Mouse (Mus musculus) forebrain, embryonic 10.5 days (tissue): ENCODE data around the gene Taf11. TPM values are rescaled to one million over a fixed set of nuclear protein-coding genes. Genes with fewer than 3 reads are reported as not detected.

Experiments used
- DNase-seq: peaks from one replicate; pipeline ENCODE4 v3.0.0-alpha.2; 2017; ENCODE audit warnings: low spot score; ENCODE audit errors: extremely low spot score
- H3K27ac ChIP-seq: fragments of 300-500 bp; sonication (generic); 2 replicates; pipeline ENCODE4 v1.5.1; 2016; ENCODE audit warnings: mild to moderate bottlenecking
- H3K27me3 ChIP-seq: fragments of 300-500 bp; sonication (generic); 2 replicates; pipeline ENCODE4 v1.6.1; 2016; ENCODE audit warnings: mild to moderate bottlenecking; ENCODE audit not compliant: poor library complexity, severe bottlenecking
- H3K36me3 ChIP-seq: fragments of 300-500 bp; sonication (generic); replicated peaks from 2 replicates; pipeline ENCODE4 v1.6.1; 2016; ENCODE audit warnings: mild to moderate bottlenecking, moderate library complexity
- H3K4me1 ChIP-seq: fragments of 300-500 bp; sonication (generic); 2 replicates; pipeline ENCODE4 v1.6.1; 2016
- H3K4me3 ChIP-seq: fragments of 300-500 bp; sonication (generic); 2 replicates; pipeline ENCODE4 v1.5.1; 2016; ENCODE audit warnings: mild to moderate bottlenecking, moderate library complexity
- H3K9me3 ChIP-seq: fragments of 300-500 bp; sonication (generic); 2 replicates; pipeline ENCODE4 v1.6.1; 2016; ENCODE audit warnings: mild to moderate bottlenecking, moderate library complexity
- WGBS: fragments of 180-500 bp; shearing (Covaris S2); methylation state at CpG from one replicate; pipeline ENCODE4 v1.1.7; 2016; 5-methylcytosine and 5-hydroxymethylcytosine counted together
- polyA plus RNA-seq: library from polyadenylated mRNA; unstranded; fragments of >200 nt; fragmentation: Nextera tagmentation; extraction: Ambion mirVana; gene quantifications from 2 replicates; pipeline ENCODE4 v1.2.1, GENCODE M21; 2016

Taf11 gene
- 91.4 and 92.6 TPM in 2 replicates for polyA plus RNA-seq

DNA sequence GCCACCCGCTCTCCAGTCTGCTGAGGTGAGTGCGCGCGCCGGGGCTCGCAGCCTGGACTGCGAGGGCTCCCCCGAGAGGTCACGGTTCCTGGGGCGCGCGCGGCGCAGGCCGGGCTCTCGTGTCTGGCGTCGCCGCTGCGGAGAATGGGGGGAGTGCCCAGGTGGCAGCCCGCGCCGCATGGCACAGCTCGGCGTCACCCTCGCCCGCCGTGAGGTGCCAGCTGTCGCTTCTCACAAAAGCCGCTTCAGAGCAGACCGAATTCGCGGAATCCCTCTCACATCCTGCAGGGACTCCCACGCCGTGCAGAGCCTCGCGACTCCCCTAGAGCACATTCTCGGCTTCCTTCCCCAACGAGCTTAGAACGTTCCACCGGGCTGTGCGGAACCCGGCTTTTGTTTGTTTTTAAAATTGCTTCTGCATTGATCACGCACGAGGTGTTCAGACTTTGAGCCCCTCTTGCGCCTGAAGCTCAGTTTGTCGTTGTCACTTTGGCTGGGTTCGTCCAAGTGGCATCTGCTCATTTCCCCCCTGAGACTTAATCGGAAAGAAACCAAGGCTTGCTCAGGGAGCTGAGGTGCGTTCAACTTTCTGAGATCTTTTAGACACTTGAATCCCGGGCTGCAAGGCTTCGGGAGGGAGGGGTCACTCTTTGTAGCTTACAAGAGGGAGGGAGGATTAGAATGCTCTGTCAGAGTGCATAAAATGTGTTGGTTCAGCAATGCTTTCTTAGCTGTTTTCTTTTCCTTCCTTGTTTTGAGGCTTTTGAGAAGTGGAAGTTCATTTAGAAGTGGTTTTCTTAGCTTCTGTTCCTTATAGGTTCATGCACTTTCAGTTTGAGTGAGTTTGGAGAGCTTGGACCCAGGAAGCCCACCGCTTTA is at the start of gene Taf11:
Gene Taf11, minus strand, starts transcription at position 223 of the 879 bp plus-strand sequence.
- 1% methylated on average over 53 of the region's 53 CpGs for WGBS
- H3K27ac ChIP-seq, result peak within 1 kb of the TSS; percentile 91
- DNase-seq, result no peak

GRCm38 (mm10) chr17:27957649-27958048 is 48.0 kb upstream of the Taf11 start:
- Histone ChIP-seq H3K4me1 (peaks cover 19% of the 10 kb centered on the region), H3K9me3 (no peaks in the 10 kb centered on the region), H3K27me3 (no peaks in the 10 kb centered on the region), H3K36me3 (no peaks in the 10 kb centered on the region), H3K4me3 (no peak overlapping the region), H3K27ac (no peak overlapping the region)
- 95% methylated on average over 9 of the region's 9 CpGs for WGBS
- no peak for DNase-seq

More for the DNA sequence above, at the start of gene Taf11:
- Histone ChIP-seq H3K36me3 (peaks cover 25% of the 10 kb centered on the region), H3K4me1 (peaks cover 46% of the 10 kb centered on the region), H3K27me3 (no peaks in the 10 kb centered on the region), H3K9me3 (no peaks in the 10 kb centered on the region), H3K4me3 (peak within 1 kb of the TSS; percentile 94)

DNA sequence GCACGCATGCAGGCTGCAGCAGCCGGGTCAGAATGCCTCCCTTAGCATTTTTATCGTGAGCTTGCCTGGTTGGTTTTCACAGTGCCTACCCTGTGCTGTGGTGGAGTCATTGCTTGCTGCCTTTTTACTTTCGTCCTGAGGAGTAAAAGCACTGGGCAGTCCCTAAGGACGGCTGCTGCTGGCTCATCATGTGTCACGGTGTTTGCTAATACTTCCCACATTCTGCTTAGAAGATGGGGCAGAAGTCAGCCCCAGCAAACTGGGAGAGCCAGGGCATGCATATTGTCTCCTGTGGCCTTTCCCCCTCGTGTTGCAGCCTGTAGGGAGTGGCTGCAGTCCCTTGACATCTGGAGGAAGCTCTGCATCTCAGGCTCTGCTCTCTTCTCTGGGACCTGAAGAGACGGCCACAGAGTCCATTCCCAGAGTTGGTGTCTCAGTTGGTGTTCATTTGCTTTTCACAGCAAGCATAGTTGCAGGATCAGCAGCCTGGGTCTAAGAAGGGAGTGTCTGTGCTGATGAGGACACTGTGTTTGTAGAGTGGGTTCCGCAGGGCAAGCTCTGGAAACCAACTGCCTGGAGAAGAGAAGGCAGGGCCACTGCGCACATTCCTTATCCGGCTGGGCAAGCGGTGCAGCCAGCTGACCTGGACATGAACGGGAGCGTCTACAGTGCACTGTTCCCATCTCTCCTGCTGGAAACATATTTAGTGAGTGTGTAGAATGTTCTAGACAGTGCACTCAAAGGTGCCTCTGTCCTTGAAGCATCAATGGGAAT is 45.2 kb upstream of the Taf11 start:
- H3K4me1 ChIP-seq, result peaks cover 9% of the 10 kb centered on the region
- no peak overlapping the region; the same call in 1 of the 2 replicates for H3K27ac ChIP-seq
- no peak for DNase-seq
- 0 out of 2 replicates have a peak, but pooled peaks cover 4% of the 10 kb centered on the region for H3K36me3 ChIP-seq
- H3K27me3 ChIP-seq, result no peaks in the 10 kb centered on the region
- H3K9me3 ChIP-seq, result no peaks in the 10 kb centered on the region
- H3K4me3 ChIP-seq, result no peak overlapping the region
- WGBS, result 77% methylated on average over 14 of the region's 14 CpGs

DNA sequence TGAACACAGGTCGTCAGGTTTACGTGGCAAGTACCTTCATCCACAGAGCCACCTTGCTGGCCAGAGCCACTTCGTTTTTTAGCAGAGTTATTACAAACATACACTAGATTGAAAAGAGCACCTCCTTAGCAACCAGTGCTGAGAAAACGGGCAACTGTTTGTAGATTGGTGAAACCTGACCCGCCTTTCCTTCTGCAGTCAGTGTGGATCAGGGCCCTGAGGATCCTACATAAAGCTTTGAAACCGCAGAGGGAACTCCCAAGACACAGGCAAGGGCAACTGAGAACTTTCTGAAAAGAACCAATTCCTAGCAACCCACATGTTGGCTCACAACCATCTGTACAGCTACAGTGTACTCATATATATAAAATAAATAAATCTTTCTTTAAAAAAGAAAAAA is 43.5 kb upstream of the Taf11 start:
- WGBS, result 88% methylated on average over 6 of the region's 6 CpGs
- 0 out of 2 replicates have a peak, but pooled peaks cover 4% of the 10 kb centered on the region for H3K36me3 ChIP-seq
- H3K4me1 ChIP-seq, result peaks cover 9% of the 10 kb centered on the region
- no peaks in the 10 kb centered on the region for H3K27me3 ChIP-seq
- no peaks in the 10 kb centered on the region for H3K9me3 ChIP-seq
- H3K27ac ChIP-seq, result no peak overlapping the region
- no peak overlapping the region for H3K4me3 ChIP-seq
- DNase-seq, result no peak

GRCm38 (mm10) chr17:27947155-27947554 is 37.5 kb upstream of the Taf11 start:
- no peak overlapping the region for H3K4me3 ChIP-seq
- no peaks in the 10 kb centered on the region for H3K27me3 ChIP-seq
- H3K4me1 ChIP-seq, result peaks cover 13% of the 10 kb centered on the region; the same call in 1 of the 2 replicates
- DNase-seq, result no peak
- WGBS, result 83% methylated on average over 2 of the region's 2 CpGs
- H3K9me3 ChIP-seq, result no peaks in the 10 kb centered on the region
- H3K27ac ChIP-seq, result no peak overlapping the region
- 0 out of 2 replicates have a peak, but pooled peaks cover 2% of the 10 kb centered on the region for H3K36me3 ChIP-seq

GRCm38 (mm10) chr17:27946371-27946770 is 36.7 kb upstream of the Taf11 start:
- 92% methylated on average over 8 of the region's 8 CpGs for WGBS

DNA sequence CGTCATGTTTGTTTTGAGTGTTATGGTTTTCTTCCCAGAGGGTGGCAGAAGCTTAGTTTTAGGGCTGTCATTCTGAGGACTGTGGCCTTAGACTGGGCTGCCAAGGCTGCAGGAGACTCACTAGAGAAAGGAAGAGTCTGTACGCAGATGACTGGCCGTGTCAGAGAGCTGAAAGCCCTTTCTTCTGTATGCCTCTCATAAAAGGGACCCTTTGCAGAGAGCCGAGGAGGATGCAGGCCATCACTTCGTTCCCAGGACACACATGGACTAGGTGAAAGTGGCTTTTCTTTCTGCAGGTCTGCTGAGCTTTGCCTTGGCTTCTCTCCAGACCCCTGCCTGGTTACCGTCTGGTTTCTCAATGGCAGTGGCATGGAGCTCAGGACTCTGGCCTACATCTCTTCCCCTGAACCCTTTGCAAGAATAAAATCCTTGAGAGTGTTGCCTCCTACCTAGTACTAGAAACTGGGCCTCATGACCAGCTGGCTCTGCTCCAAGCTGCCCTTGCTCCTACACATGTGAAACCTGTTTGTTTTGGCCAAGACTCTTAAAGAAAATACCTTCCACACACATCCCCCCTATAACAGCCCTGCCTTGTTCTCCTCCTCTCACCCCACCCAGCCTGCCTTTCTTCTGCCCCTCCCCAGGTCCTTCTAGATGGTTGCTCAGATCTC is 36.0 kb upstream of the Taf11 start:
- Histone ChIP-seq H3K36me3 (no peaks in the 10 kb centered on the region), H3K9me3 (no peaks in the 10 kb centered on the region), H3K27ac (no peak overlapping the region), H3K27me3 (no peaks in the 10 kb centered on the region), H3K4me3 (no peak overlapping the region), H3K4me1 (peaks cover 14% of the 10 kb centered on the region)
- DNase-seq, result no peak
- WGBS, result 84% methylated on average over 6 of the region's 6 CpGs

More at GRCm38 (mm10) chr17:27946371-27946770, 36.7 kb upstream of the Taf11 start:
- DNase-seq, result no peak
- Histone ChIP-seq H3K27ac (no peak overlapping the region), H3K36me3 (no peaks in the 10 kb centered on the region), H3K4me3 (no peak overlapping the region), H3K4me1 (peaks cover 13% of the 10 kb centered on the region; the same call in 1 of the 2 replicates), H3K27me3 (no peaks in the 10 kb centered on the region), H3K9me3 (no peaks in the 10 kb centered on the region)

DNA sequence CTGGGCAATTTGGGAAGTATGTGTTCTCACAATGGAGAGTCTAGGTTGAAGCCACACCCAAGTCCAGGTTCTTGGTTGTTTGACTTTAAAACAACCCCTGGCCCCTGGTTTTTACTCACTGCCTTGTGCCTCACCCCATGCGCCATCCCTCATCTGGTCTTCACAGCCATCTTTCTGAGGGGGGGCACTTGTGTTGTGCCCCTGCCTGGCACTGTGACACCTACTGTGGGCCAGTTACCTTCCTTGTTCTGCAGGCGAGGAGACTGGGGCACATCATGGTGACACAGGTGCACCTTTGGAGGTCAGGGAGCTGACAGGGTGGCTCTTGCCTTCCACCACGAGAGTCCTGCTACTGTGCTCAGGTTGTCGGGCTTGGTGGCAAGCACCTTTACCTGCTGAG is 32.5 kb upstream of the Taf11 start:
- Histone ChIP-seq H3K36me3 (no peaks in the 10 kb centered on the region), H3K27ac (no peak overlapping the region), H3K27me3 (no peaks in the 10 kb centered on the region), H3K9me3 (no peaks in the 10 kb centered on the region), H3K4me1 (peaks cover 28% of the 10 kb centered on the region), H3K4me3 (no peak overlapping the region)
- 88% methylated on average over 4 of the region's 4 CpGs for WGBS
- no peak for DNase-seq

- Histone ChIP-seq H3K9me3 (no peaks in the 10 kb centered on the region), H3K27ac (no peak overlapping the region), H3K4me3 (no peak overlapping the region), H3K27me3 (no peaks in the 10 kb centered on the region), H3K4me1 (peaks cover 28% of the 10 kb centered on the region), H3K36me3 (no peaks in the 10 kb centered on the region)
- WGBS, result 72% methylated on average over 2 of the region's 2 CpGs
- no peak for DNase-seq
These were observed 32.1 kb upstream of the Taf11 start for GRCm38 (mm10) chr17:27941698-27942097.

- H3K27me3 ChIP-seq, result no peaks in the 10 kb centered on the region
- no peaks in the 10 kb centered on the region for H3K36me3 ChIP-seq
- no peaks in the 10 kb centered on the region for H3K9me3 ChIP-seq
- WGBS, result 86% methylated on average over 5 of the region's 5 CpGs
- peaks cover 26% of the 10 kb centered on the region for H3K4me1 ChIP-seq
- H3K27ac ChIP-seq, result no peak overlapping the region
- no peak for DNase-seq
- no peak overlapping the region for H3K4me3 ChIP-seq
These were observed 31.5 kb upstream of the Taf11 start for GRCm38 (mm10) chr17:27941178-27941577.

- Histone ChIP-seq H3K27ac (no peak overlapping the region), H3K36me3 (no peaks in the 10 kb centered on the region), H3K27me3 (no peaks in the 10 kb centered on the region), H3K9me3 (no peaks in the 10 kb centered on the region), H3K4me1 (peaks cover 17% of the 10 kb centered on the region), H3K4me3 (no peak overlapping the region)
- WGBS, result 73% methylated on average over 4 of the region's 4 CpGs
- DNase-seq, result no peak
These were observed 30.7 kb upstream of the Taf11 start for GRCm38 (mm10) chr17:27940352-27940751.

DNA sequence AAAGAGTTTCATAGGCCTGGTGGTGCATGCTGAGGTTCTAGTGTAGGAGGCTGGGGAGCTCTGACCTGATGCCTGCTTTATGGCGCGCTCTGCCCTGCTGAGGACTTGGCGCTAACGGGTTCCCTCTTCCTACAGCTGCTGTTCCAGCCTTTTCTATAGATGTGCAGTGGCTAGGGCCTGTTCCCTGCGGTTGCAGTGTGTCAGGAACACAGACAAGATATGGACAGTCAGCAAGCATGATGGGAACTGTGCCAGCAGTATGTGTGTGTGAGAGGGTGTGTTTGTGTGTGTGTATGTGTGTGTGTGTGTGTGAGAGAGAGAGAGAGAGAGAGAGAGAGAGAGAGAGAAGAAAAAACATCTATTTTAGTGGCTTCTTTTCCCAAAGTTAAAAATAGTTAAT is 29.4 kb upstream of the Taf11 start:
- no peaks in the 10 kb centered on the region for H3K9me3 ChIP-seq
- WGBS, result 93% methylated on average over 5 of the region's 5 CpGs
- no peak overlapping the region for H3K27ac ChIP-seq

More for the DNA sequence above, 29.4 kb upstream of the Taf11 start:
- H3K27me3 ChIP-seq, result no peaks in the 10 kb centered on the region
- no peak for DNase-seq
- no peak overlapping the region for H3K4me3 ChIP-seq
- peaks cover 15% of the 10 kb centered on the region for H3K4me1 ChIP-seq
- H3K36me3 ChIP-seq, result peaks cover 2% of the 10 kb centered on the region; the same call in 1 of the 2 replicates
